Mouse (Mus musculus) liver, embryonic 15.5 days (tissue): ENCODE results near the gene Zfp217. TPM values are rescaled to one million over a fixed set of nuclear protein-coding genes. Genes with fewer than 3 reads are reported as not detected.
A peak's percentile ranks its signal among the peaks of the same experiment; 100 is the strongest.

ENCODE experiments used
- ATAC-seq: fragments of 200-750 bp; cut with Nextera tagmentation; 2 replicates; pipeline ENCODE4 v1.8.0; 2017; ENCODE audit warnings: moderate number of reproducible peaks, mild to moderate bottlenecking, moderate library complexity; ENCODE audit not compliant: insufficient read depth
- H3K27ac ChIP-seq: fragments of 300-500 bp; sonication (generic); replicated peaks from 2 replicates; pipeline ENCODE4 v1.5.1; 2015; ENCODE audit warnings: mild to moderate bottlenecking, inconsistent platforms
- H3K27me3 ChIP-seq: fragments of 300-500 bp; sonication (generic); 2 replicates; pipeline ENCODE4 v1.6.1; 2015; ENCODE audit warnings: mild to moderate bottlenecking, inconsistent platforms
- H3K36me3 ChIP-seq: fragments of 300-500 bp; sonication (generic); replicated peaks from 2 replicates; pipeline ENCODE4 v1.6.1; 2015; ENCODE audit warnings: moderate library complexity, mild to moderate bottlenecking, inconsistent platforms
- H3K4me1 ChIP-seq: fragments of 300-500 bp; sonication (generic); replicated peaks from 2 replicates; pipeline ENCODE4 v1.6.1; 2015; ENCODE audit warnings: inconsistent platforms
- H3K4me2 ChIP-seq: fragments of 300-500 bp; sonication (generic); 2 replicates; pipeline ENCODE4 v1.6.1; 2015; ENCODE audit warnings: moderate library complexity, mild to moderate bottlenecking, inconsistent platforms
- H3K4me3 ChIP-seq: fragments of 300-500 bp; sonication (generic); replicated peaks from 2 replicates; pipeline ENCODE4 v1.5.1; 2015; ENCODE audit warnings: mild to moderate bottlenecking, inconsistent platforms
- H3K9ac ChIP-seq: fragments of 300-500 bp; sonication (generic); 2 replicates; pipeline ENCODE4 v1.6.1; 2015; ENCODE audit warnings: moderate library complexity, mild to moderate bottlenecking, inconsistent platforms
- H3K9me3 ChIP-seq: fragments of 300-500 bp; sonication (generic); replicated peaks from 2 replicates; pipeline ENCODE4 v1.6.1; 2016; ENCODE audit warnings: inconsistent platforms
- WGBS: fragments of 180-500 bp; shearing (Covaris S2); methylation state at CpG from one replicate; pipeline ENCODE4 v1.1.7; 2015; ENCODE audit warnings: mixed read lengths; ENCODE audit not compliant: insufficient replicate concordance; 5-methylcytosine and 5-hydroxymethylcytosine counted together
- polyA plus RNA-seq: library from polyadenylated mRNA; unstranded; fragments of >200 nt; fragmentation: Nextera tagmentation; extraction: Ambion mirVana; gene quantifications from 2 replicates; pipeline ENCODE4 v1.2.1, GENCODE M21; 2015

The Zfp217 gene
- polyA plus RNA-seq, 1 experiment from 2014 or later = 3.4 TPM

GRCm38 (mm10) chr2:170116704-170117281 is 31.1 kb downstream of the Zfp217 start:
- H3K4me3 ChIP-seq = no peak overlapping the region
- 23% methylated on average over 4 of the region's 4 CpGs for WGBS
- no peak overlapping the region for H3K4me2 ChIP-seq
- H3K27ac ChIP-seq = peak overlapping the region; percentile 33; the same call in 1 of the 2 replicates
- H3K27me3 ChIP-seq = no peaks in the 10 kb centered on the region
- no peaks in the 10 kb centered on the region for H3K9me3 ChIP-seq
- no peak for ATAC-seq
- peaks cover 46% of the 10 kb centered on the region for H3K4me1 ChIP-seq
- no peak overlapping the region for H3K9ac ChIP-seq
- peaks cover 95% of the 10 kb centered on the region for H3K36me3 ChIP-seq

GRCm38 (mm10) chr2:170110306-170110705 is 37.6 kb downstream of the Zfp217 start:
- Histone ChIP-seq H3K4me1 (0 out of 2 replicates have a peak, but pooled peaks cover 3% of the 10 kb centered on the region), H3K27me3 (no peaks in the 10 kb centered on the region), H3K4me3 (no peak overlapping the region), H3K9me3 (no peaks in the 10 kb centered on the region), H3K9ac (no peak overlapping the region), H3K4me2 (no peak overlapping the region), H3K27ac (no peak overlapping the region), H3K36me3 (peaks cover 91% of the 10 kb centered on the region)
- WGBS = 81% methylated on average over 8 of the region's 8 CpGs
- no peak for ATAC-seq

- no peak for ATAC-seq
- Histone ChIP-seq H3K4me2 (no peak overlapping the region), H3K27ac (no peak overlapping the region), H3K4me1 (0 out of 2 replicates have a peak, but pooled peaks cover 3% of the 10 kb centered on the region), H3K4me3 (no peak overlapping the region), H3K9ac (no peak overlapping the region), H3K36me3 (peaks cover 84% of the 10 kb centered on the region), H3K27me3 (no peaks in the 10 kb centered on the region), H3K9me3 (no peaks in the 10 kb centered on the region)
- 66% methylated on average over 5 of the region's 5 CpGs for WGBS
These were observed 38.4 kb downstream of the Zfp217 start for GRCm38 (mm10) chr2:170109528-170109927.

- Histone ChIP-seq H3K27me3 (no peaks in the 10 kb centered on the region), H3K9me3 (no peaks in the 10 kb centered on the region), H3K4me3 (no peak overlapping the region), H3K4me1 (0 out of 2 replicates have a peak, but pooled peaks cover 3% of the 10 kb centered on the region), H3K4me2 (no peak overlapping the region), H3K9ac (no peak overlapping the region), H3K27ac (no peak overlapping the region), H3K36me3 (peaks cover 66% of the 10 kb centered on the region)
- 51% methylated on average over 3 of the region's 3 CpGs for WGBS
- no peak for ATAC-seq
These were observed 40.1 kb downstream of the Zfp217 start for GRCm38 (mm10) chr2:170107791-170108190.

GRCm38 (mm10) chr2:170106000-170106399 is 41.9 kb downstream of the Zfp217 start:
- Histone ChIP-seq H3K4me2 (no peak overlapping the region), H3K27me3 (no peaks in the 10 kb centered on the region), H3K4me1 (peaks cover 6% of the 10 kb centered on the region; the same call in 1 of the 2 replicates), H3K36me3 (peaks cover 49% of the 10 kb centered on the region), H3K4me3 (no peak overlapping the region), H3K9ac (no peak overlapping the region), H3K9me3 (no peaks in the 10 kb centered on the region), H3K27ac (no peak overlapping the region)
- WGBS = 81% methylated on average over 9 of the region's 9 CpGs
- no peak for ATAC-seq

- H3K27me3 ChIP-seq = no peaks in the 10 kb centered on the region
- H3K9ac ChIP-seq = no peak overlapping the region
- H3K27ac ChIP-seq = no peak overlapping the region
- H3K4me2 ChIP-seq = no peak overlapping the region
- peaks cover 3% of the 10 kb centered on the region; the same call in 1 of the 2 replicates for H3K4me1 ChIP-seq
- ATAC-seq = no peak
- no peak overlapping the region for H3K4me3 ChIP-seq
- WGBS = 67% methylated on average over 6 of the region's 6 CpGs
- peaks cover 33% of the 10 kb centered on the region for H3K36me3 ChIP-seq
- no peaks in the 10 kb centered on the region for H3K9me3 ChIP-seq
These were observed 43.5 kb downstream of the Zfp217 start for GRCm38 (mm10) chr2:170104396-170104795.

- H3K36me3 ChIP-seq = peaks cover 28% of the 10 kb centered on the region
- no peak overlapping the region for H3K27ac ChIP-seq
- H3K9me3 ChIP-seq = no peaks in the 10 kb centered on the region
- no peaks in the 10 kb centered on the region for H3K27me3 ChIP-seq
- H3K4me2 ChIP-seq = no peak overlapping the region
- WGBS = 33% methylated on average over 9 of the region's 9 CpGs
- H3K4me1 ChIP-seq = peaks cover 3% of the 10 kb centered on the region; the same call in 1 of the 2 replicates
- no peak overlapping the region for H3K9ac ChIP-seq
- 0 out of 2 replicates have a peak, but pooled peaks have one; percentile 6 for ATAC-seq
- no peak overlapping the region for H3K4me3 ChIP-seq
These were observed 44.1 kb downstream of the Zfp217 start for GRCm38 (mm10) chr2:170103852-170104251.

- Histone ChIP-seq H3K27me3 (no peaks in the 10 kb centered on the region), H3K4me1 (peaks cover 3% of the 10 kb centered on the region; the same call in 1 of the 2 replicates), H3K9me3 (no peaks in the 10 kb centered on the region), H3K4me3 (no peak overlapping the region), H3K36me3 (peaks cover 24% of the 10 kb centered on the region), H3K9ac (no peak overlapping the region), H3K27ac (no peak overlapping the region), H3K4me2 (no peak overlapping the region)
- ATAC-seq = 0 out of 2 replicates have a peak, but pooled peaks have one; percentile 6
- 59% methylated on average over 5 of the region's 5 CpGs for whole genome bisulfite sequencing
These were observed 44.6 kb downstream of the Zfp217 start for GRCm38 (mm10) chr2:170103341-170103740.

GRCm38 (mm10) chr2:170101932-170102331 is 46.0 kb downstream of the Zfp217 start:
- H3K9ac ChIP-seq = no peak overlapping the region
- no peaks in the 10 kb centered on the region for H3K9me3 ChIP-seq
- H3K4me1 ChIP-seq = peaks cover 3% of the 10 kb centered on the region; the same call in 1 of the 2 replicates
- H3K36me3 ChIP-seq = peaks cover 9% of the 10 kb centered on the region
- no peaks in the 10 kb centered on the region for H3K27me3 ChIP-seq
- ATAC-seq = no peak
- no peak overlapping the region for H3K27ac ChIP-seq
- 58% methylated on average over 7 of the region's 7 CpGs for WGBS
- no peak overlapping the region for H3K4me2 ChIP-seq
- H3K4me3 ChIP-seq = no peak overlapping the region

GRCm38 (mm10) chr2:170101132-170101531 is 46.8 kb downstream of the Zfp217 start:
- Histone ChIP-seq H3K27ac (no peak overlapping the region), H3K9me3 (no peaks in the 10 kb centered on the region), H3K4me1 (peaks cover 3% of the 10 kb centered on the region; the same call in 1 of the 2 replicates), H3K36me3 (0 out of 2 replicates have a peak, but pooled peaks cover 1% of the 10 kb centered on the region), H3K27me3 (no peaks in the 10 kb centered on the region), H3K4me2 (no peak overlapping the region), H3K9ac (no peak overlapping the region), H3K4me3 (no peak overlapping the region)
- WGBS = 2% methylated on average over 12 of the region's 12 CpGs
- ATAC-seq = no peak

GRCm38 (mm10) chr2:170094871-170095270 is 53.0 kb downstream of the Zfp217 start:
- peaks cover 9% of the 10 kb centered on the region; the same call in 1 of the 2 replicates for H3K4me1 ChIP-seq
- no peak overlapping the region for H3K9ac ChIP-seq
- peaks cover 9% of the 10 kb centered on the region; the same call in 1 of the 2 replicates for H3K27me3 ChIP-seq
- no peak overlapping the region for H3K27ac ChIP-seq
- WGBS = 75% methylated on average over 9 of the region's 9 CpGs
- no peaks in the 10 kb centered on the region for H3K36me3 ChIP-seq
- no peak overlapping the region for H3K4me3 ChIP-seq
- no peaks in the 10 kb centered on the region for H3K9me3 ChIP-seq
- no peak overlapping the region for H3K4me2 ChIP-seq
- no peak; the same call in 1 of the 2 replicates for ATAC-seq
